Mouse (Mus musculus): ENCODE results near the gene Slc39a11. TPM values are rescaled to one million over a fixed set of nuclear protein-coding genes. Genes with fewer than 3 reads are reported as not detected.

The Slc39a11 gene
- 11.2 and 13.1 TPM in 2 replicates for total RNA-seq (2015)
- total RNA-seq (2017), result 11.3 and 11.4 TPM in 2 replicates

DNA sequence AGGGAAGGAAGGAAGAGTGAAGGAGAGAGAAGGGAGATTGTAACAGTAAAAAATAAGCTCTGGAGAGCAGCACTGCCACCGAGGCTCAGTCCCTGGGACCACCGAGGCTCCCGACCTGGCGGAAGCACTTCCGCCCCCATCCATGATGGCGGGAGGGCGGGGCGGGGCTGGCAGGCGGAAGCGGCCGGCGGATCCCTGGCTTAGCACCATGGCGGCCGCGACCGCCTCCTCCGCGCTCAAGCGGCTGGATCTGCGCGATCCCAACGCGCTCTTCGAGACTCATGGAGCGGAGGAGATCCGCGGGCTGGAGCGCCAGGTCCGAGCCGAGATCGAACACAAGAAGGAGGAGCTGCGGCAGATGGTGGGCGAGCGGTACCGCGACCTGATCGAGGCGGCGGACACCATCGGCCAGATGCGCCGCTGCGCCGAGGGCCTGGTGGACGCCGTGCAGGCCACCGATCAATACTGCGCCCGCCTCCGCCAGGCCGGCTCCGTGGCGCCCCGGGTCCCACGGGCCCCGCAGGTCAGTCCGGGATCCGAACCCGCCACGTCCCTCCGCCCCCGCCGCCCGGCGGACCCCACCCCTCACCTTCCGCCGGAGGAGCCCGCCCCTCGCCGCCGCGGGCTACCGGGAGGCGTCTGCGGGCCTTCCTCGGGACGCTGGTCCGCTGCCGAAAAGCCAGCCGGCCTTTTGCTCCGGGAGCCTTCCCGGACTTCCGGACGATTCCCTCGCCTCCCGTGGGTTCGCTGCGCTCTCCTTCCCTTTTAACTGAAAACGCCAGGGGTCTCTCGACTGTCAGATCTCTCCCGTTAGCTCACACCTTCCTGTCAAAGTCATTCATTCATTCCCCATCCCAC, at the start of gene Slc39a11:
Slc39a11 (minus strand) TSS at position 727 of the 858 bp plus-strand sequence.
- ATAC-seq (ENCODE audit: poor library complexity, severe bottlenecking), result peak; percentile 74

DNA sequence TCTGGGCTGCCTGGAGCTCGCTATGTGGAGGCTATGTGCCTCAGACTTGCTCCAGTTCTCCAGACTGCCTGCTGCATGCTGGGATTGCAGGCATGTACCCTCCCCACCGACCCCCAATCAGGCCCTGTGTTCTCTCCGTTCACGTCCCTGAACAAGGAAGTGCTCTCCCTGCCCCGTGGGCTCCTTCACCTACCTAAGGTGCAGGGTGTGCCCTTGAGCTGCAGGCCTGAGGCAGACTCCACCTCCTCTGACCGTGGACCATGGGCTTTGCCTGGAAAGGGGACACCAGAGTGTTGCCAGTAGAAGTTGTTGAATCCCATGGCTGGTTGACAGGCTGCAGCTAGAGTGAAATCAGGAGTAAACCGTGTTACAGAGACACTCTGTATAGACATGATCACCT, 49.8 kb upstream of the Slc39a11 start:
- ATAC-seq (ENCODE audit: poor library complexity, severe bottlenecking), result no peak

DNA sequence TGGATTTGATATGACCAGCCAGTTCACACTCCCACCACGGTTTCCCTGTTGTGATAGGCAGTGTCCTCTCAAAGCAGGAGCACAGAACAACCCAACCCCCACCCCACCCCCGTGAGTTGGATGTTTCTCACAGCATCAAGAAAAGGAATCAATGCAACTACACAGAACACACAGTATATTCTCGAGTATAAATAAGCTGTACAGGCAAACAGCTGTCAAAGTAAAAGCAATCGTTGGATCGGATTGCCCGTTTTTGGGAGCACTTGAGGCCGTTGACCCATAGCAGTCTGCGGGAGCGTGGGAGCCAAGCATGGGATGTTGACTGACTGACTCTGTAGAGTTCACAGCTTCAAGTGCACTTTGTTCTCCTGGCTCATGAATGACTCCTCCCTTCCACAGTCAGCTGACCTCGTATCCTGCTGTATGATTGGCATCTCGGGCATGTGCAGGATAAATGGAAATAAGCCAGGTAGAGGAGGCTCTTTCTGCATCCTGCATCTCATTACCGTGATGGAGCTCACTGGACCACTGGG, 48.2 kb upstream of the Slc39a11 start:
- ATAC-seq (ENCODE audit: poor library complexity, severe bottlenecking), result no peak

DNA sequence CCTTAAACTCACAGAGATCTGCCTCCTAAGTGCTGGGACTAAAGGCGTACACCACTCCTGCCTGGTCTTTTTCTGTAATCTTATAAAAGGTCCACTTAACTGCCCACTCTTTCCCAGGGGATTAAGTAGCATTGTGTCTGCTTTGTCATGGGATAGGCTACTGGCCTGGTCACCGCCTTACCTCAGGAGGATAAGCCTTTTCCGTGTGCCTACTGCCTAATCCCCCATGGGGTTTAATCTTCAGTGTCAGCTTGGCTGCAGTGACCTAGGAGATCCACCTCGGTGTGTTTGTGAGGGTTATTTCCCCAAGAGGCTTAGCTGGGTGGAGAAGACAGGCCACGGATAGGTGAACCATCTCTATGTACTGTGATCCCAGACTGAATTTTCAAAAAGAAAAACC, 47.7 kb upstream of the Slc39a11 start:
- no peak for ATAC-seq (ENCODE audit: poor library complexity, severe bottlenecking)

DNA sequence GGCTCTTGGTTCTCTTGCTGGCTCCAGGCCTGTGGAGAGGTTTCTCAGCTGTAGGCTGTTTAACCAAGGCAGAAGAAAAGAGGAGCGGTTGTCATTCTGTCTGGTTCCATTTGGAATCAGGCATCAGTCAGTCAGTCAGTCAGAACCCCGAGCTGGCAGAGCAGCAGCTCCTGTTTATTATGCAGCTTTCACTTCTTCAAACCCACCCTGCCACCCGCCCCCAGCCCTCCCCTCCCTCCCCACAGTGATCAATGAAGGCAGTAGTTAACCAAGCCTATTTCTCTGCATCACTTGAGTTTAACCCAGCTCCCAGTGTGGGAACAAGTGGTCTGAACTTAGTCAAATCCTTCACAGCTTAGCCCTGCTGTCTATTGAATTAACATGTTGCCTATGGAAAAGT, 42.0 kb upstream of the Slc39a11 start:
- ATAC-seq (ENCODE audit: poor library complexity, severe bottlenecking), result no peak

DNA sequence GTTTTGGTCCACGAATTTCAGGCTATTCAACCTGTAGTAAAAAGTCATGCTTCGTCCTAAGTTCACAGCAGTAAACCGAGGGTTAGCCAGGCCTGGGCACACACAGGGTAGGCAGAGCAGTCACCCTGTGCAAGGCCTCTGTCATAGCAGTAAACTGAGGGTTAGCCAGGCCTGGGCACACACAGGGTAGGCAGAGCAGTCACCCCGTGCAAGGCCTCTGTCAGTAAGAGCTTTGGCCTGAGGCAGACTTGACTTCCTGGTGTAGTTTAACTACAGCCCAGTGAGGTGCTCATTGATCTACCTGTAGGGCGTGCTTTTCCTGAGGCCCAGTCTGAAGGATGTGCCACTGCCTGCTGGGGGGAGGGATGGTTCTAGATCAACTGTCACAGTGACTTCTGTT, 41.4 kb upstream of the Slc39a11 start:
- no peak for ATAC-seq (ENCODE audit: poor library complexity, severe bottlenecking)

DNA sequence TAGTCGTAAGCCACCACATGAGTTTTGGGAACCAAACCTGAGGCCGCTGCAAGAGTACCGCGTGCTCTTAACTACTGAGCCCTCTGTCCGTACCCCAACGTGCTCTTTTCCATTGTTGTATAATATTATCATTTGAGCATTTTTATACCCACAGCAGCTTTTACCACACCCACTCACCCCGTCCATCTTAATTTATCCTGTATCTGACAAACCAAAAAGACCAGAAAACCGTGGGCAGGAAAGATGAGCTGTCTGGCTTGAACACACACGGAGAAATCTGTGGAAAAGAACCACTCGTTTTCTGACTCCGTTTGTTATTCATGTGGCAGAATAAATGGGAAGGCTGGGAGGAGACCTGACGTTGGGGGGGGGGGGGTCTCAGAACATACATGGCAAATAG, 40.6 kb upstream of the Slc39a11 start:
- no peak for ATAC-seq (ENCODE audit: poor library complexity, severe bottlenecking)

DNA sequence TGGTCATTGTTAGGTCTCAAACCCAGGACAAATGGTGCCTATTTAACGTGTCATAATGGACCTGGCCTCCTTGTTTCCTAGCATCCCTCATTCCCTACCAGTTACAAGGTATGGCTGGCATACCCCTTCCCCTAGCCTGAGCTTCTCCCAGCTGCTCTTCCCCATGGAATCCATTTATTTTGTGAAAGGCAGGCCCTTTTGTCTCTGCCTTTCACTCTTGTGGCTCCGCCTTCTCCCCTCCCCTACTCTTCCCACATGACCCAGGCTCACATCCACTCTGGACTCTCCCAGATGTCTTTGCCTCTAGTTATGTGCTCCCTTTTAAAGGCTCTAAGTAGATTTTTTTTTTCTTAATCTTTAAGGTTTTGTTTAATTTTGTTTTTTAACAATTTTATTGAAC, 37.2 kb upstream of the Slc39a11 start:
- ATAC-seq (ENCODE audit: poor library complexity, severe bottlenecking), result no peak

DNA sequence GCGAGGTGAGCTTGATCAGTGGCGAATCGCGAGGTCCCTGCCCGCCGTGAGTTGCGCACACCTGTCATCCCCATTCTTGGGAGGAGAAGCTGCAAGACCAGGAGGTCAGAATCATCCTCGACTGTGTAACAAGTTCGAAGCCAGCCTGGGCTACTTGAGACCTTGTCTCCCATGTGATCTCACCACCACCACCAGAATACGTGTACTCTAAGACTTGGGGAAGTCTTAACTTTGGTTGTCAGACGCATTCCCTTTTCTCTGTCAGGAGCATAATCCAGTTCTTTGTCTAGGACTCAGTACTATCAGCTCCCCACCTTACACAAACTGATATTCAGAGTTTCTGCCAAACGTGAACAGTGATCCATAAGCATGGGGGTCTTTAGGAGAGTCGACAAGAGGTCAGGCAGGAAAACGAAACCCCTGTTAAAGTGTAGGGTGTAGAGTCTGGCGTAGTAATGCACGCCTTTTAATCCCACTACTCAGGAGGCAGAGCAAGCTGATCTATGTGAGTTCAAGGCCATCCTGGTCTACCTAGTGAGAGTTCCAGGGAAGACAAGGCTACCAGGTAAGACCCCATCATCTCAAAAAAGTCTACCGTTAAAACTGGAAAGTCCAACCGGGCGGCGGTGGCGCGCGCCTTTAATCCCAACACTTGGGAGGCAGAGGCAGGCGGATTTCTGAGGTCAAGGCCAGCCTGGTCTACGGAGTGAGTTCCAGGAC, 35.0 kb upstream of the Slc39a11 start:
- ATAC-seq (ENCODE audit: poor library complexity, severe bottlenecking), result no peak

DNA sequence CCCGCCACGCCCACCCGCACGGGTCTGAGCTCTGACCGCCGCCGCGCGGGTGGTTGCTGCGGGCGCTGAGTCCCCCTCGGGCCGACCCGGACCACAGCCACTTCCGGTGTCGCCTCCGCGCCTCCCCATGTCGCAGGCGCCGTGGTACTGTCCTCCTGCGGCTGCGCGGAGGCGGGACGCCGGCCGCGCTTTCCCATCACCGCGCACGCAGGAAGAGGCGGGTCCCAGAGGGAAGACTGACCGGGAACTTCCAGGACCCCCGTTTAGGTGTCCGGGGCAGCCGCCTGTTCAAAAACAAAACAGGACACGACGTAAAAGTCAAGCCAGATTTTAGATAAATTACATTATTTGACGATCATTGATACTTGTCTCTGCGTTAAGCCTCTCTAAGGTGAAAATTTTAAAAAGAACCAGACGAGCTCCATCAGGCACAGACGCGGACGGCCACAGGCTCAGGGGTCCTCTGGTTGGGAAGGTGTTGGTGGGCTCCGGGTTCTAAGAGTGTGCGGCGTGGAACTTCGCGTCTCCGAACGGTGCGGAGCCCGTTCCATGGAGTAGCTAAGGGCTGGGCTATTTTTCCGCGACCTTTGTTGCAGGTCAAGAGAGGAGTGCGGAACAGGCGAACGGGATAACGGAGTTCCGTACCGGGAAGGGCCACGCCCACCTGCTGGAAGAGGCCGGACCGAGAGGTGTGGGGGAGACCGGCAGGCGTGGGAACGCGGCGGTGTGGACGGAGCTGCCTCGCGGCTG, 34.3 kb upstream of the Slc39a11 start, which contains the start of the genes Fam104a and D11Wsu47e:
Fam104a (minus strand) TSS at position 199 of the 750 bp plus-strand sequence.
D11Wsu47e (plus strand) TSS at position 456 of the 750 bp plus-strand sequence.
- peak; percentile 91 for ATAC-seq (ENCODE audit: poor library complexity, severe bottlenecking)

DNA sequence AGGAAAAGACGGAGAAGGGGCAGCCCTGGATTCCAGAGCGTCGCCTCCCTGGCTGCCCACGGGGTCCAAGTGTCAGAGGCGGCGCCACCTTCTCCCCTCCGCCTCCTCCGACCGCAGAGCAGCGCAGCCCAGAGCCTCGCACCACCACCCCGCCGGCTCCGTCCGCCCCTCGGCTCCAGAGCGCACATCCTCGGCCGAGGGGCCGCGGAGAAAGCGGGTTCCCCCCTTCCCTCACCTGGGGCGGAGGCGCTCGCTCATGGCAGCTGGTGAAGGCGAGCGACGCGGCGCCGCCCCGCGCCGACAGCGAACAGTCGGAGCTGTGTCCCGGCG, 33.7 kb upstream of the Slc39a11 start:
- peak; percentile 32 for ATAC-seq (ENCODE audit: poor library complexity, severe bottlenecking)

DNA sequence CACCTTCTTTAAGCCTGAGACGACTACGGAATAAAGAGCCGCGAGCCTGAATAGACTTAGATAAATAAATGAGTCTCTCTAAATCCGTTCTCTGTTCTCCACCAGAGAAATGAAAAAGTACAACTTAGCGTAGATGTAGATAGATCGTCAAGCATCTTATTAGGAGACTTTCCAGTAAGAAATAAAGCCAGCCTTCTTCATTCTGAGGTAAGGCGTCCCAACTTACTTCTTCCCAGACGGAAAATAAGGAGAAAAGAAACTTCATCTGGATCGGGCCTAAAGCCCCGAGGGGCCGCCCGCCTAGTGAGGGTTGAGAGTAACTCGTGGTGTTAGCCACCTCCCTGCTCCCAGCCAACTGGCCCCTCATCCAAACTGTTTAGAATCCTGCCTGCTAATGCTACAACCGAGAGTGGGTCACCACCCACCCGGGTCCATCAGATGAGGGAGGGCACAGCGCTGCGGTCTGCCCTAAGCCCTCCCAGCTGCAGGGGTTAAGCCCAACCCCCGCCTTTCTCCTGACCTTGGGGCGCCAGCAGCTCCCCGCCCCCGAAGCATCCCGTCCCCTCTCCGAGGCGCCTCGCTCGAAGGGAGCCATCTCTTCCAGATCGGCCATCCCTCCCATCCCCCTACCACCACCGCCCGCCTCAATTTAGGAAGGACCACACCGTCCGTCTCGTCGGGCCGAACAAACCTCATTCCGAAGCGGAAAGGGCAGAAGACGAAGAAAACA, 33.2 kb upstream of the Slc39a11 start:
- ATAC-seq (ENCODE audit: poor library complexity, severe bottlenecking), result peak; percentile 20

DNA sequence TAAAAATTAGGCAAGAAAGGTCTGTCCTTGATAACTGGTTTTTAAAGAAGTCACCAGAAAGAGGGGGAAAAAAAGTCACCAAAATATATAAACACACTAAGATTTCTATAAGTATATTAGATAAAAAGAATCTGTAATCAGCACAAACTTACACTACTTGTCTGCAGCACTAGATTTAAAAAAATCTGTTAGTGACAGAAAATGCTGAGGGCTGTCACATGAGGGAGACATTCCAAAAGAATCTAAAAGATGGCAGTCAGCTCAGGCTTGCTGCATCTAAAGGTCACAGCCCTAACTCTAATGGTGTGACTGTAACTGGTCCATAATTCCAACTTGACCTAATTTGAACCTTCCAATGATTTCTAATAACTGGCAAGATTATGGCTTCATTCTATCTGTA, 32.1 kb upstream of the Slc39a11 start:
- no peak for ATAC-seq (ENCODE audit: poor library complexity, severe bottlenecking)

DNA sequence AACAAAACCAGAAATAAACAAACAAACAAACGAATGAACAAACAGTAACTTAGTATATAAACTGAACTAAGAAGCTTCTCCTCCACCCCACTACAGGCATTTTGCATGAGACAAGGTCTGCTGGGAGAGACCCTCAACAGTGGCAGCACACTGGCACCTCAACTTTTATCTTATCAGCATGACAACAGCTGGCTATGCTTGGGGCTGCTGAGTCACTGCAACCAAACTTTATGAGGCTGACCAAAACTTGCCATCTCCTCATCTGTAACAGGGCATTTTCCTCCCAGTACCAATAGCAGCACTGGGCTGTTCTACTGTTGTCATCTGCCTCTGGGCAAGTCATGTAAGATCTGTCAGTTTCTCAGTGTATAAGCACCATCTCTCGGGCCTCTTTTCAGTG, 31.1 kb upstream of the Slc39a11 start:
- no peak for ATAC-seq (ENCODE audit: poor library complexity, severe bottlenecking)

DNA sequence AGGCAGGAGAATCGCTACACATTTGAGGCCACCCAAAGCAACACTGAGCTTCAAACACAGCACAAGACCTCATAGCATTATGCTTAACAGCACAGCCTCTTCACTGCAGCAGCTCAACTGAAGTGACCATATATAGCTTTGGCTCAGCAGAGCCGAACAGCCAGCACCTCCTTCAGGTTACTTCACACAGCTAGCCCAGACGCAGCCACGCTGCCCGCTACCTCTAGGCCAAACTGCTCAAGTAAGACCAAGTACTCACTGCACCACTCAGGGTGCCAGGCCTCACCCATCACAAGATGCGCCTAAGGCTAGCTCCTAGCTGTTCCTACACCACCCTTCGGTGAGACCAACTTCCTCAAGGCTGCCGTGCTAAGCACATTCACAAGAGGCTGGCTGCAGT, 28.5 kb upstream of the Slc39a11 start:
- no peak for ATAC-seq (ENCODE audit: poor library complexity, severe bottlenecking)

DNA sequence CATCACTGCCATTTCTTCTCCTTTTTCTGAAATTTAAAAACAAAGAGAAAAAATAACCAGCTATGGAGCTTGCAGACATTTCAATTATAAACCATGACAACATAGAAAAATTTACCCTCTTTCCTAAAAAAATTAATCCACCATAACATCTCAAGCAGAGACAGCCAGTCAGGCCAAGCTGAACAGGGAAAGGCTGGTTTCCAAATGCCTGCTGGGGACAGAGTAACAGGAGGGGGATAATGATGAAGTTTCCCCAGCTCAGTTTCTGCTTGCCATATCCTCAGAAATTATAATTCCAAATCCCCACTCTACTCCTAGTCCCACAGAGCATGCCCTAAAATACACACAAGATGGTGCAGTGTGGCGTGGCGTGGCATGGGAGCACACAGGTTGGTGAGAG, 27.5 kb upstream of the Slc39a11 start:
- ATAC-seq (ENCODE audit: poor library complexity, severe bottlenecking), result no peak

DNA sequence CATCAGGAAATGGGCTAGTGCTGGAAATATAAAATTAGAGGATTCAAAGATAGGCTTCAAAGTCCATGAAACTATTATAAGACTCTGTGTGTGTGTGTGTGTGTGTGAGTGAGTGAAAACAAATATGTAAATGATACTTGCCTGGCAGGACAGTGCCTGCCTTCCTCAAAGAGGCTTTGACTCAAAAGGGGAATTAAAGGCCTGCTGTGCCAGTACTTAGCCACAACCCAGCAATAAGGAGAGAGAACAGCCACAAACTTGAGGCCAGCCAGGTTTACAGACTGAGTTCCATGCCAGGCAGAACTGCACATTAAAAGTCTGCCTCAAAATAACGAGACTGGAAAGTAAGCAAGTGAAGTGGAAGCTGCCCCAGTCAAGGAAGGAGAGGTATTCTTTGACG, 27.0 kb upstream of the Slc39a11 start:
- no peak for ATAC-seq (ENCODE audit: poor library complexity, severe bottlenecking)

DNA sequence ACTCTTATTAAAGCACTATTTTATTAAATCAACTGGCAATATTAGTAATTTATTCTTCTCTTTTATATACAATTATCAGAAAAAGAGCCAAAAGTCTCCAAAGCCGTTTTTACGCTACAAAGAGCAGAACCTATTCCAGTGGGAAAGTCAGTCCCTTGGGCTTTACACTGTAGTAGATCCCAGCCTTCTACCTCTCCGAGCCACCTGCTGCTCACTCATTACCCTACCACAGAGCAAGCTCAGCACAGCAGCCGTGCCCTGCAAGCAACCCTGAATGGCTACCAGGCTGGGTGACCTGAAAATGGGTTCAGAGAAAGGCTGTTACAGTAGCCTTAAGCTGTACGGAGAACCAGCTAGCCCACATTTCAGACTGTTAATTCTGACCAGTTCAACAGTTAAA, 24.7 kb upstream of the Slc39a11 start:
- ATAC-seq (ENCODE audit: poor library complexity, severe bottlenecking), result no peak

DNA sequence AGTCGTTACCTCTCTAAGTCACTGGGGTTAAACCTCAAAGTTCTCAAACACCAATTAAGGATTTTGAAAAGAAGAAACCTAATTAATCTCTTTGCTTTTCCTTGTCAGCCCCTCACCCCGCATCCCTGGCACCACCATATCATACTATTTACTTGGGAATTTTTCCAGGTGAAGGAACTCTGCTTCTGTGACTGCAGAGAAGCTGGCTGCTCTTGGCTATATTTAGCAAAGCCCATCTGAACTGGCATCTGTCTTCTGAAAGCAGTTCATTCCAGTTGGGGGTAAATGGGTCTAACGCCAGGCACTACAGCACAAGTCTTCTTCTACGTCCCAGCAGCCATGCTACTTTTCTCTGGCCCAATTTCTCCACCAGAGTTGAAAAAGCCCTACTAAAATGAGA, 23.7 kb upstream of the Slc39a11 start:
- no peak for ATAC-seq (ENCODE audit: poor library complexity, severe bottlenecking)

DNA sequence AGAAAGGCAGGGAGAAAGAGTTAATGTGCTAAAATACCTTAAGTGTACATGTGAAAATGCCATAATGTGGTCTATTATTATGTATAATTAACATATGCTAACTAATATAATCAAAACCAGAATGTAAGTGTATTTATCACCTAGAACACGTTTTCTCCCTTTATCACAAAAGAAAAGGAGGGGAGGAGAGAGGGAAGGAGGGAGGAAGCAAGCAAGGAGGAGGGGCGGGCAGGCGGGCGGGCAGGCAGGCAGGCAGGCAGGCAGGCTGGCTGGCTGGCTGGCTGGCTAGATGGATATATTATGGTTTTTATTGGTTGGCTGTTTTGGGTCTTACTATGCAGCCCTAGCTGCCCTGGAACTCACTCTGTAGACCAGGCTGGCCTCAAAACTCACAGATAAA, 19.8 kb upstream of the Slc39a11 start:
- ATAC-seq (ENCODE audit: poor library complexity, severe bottlenecking), result no peak

DNA sequence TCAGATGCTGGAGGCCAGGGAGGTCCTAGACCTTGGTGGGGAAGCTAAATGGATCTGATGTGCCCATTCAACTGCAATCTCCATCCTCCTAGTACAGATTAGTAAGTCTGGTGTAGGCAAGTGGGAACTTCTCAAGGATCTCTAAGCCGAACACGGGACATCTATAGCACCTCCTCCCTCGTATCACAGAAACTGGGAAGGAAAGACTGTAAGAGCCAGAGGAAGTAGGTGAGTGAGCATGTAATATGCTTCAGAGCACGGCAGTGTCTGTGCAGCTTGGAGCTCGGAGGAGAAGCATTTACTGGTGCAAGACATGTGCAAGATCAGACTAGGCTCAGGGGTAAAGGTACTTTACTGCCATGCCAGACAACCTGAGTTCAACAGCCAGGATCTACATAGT, 19.0 kb upstream of the Slc39a11 start:
- peak; percentile 43 for ATAC-seq (ENCODE audit: poor library complexity, severe bottlenecking)

All from megakaryocyte, adult 5-6 weeks (primary cell).